ENCODE assay signal across 8 mouse cellular contexts in the genomic region with DNA sequence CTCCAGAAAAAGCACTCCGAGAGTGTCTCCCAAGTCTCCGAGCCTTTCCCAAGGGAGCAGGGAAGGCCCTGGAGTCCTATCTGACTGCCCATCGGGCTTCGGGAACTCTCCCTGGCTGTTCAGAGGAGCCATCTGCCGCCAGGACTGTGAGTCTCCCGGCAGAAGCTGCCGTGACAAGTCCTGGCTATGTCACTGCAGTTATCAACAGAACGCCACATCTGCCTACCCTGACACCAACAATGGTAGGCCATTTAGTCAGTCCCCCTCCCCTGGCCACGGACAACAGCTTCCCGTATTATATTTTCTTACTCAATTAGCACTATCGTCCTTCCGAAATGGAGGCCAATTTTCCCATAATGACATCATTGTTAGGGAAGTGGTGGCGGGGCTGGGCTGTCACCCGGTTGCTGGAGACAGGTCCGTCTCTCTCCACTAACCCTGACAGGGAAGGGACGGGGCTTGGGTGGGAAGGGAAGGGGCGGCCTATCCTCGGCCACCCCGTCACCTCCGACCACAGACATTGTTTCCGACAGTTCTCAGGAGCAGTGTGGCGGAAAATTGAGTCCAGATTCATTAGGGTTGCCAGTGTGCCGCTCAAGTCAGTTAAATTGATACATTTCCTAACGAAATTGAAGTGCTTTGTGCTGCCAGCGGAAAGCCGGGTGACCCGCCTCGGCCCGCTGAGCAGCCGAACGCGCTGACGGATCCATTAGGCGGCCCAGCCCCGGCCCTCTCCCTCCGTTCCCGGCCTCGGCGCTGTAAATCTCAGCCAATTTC. TPM values are rescaled to one million over a fixed set of nuclear protein-coding genes. Genes with fewer than 3 reads are reported as not detected.
DNase-seq lines count a peak whose midpoint lies in the region; ATAC-seq and TF ChIP-seq lines count a peak whose summit lies in the region.

No protein-coding gene starts in this region.

- peaks cover 7% of the 10 kb centered on the region for H3K9me3 ChIP-seq in E14TG2a.4 (ENCODE audit: low read length)
- H3K9me3 ChIP-seq in limb, embryonic 12.5 days, result peaks cover 11% of the 10 kb centered on the region; the same call in 1 of the 2 replicates

- H3K4me1 ChIP-seq in E14TG2a.4 (replicated peaks; ENCODE audit: low read depth, low read length), result peaks cover 27% of the 10 kb centered on the region
- H3K4me1 ChIP-seq in heart, adult 2 months (ENCODE audit: control insufficient read depth, insufficient read depth, low read length), result no peaks in the 10 kb centered on the region; the same call in 1 of the 2 replicates
- peaks cover 21% of the 10 kb centered on the region for H3K4me1 ChIP-seq in limb, embryonic 12.5 days (replicated peaks)

- H3K4me3 ChIP-seq in E14TG2a.4 (replicated peaks; ENCODE audit: low read length), result peak overlapping the region; percentile 39; the same call in 1 of the 2 replicates
- no peak overlapping the region for H3K4me3 ChIP-seq in heart, adult 2 months
- H3K4me3 ChIP-seq in limb, embryonic 12.5 days (replicated peaks), result peak overlapping the region; percentile 16

- no peak for TF ChIP-seq CTCF in E14TG2a.4 (conservative IDR thresholded peaks at IDR 0.05; ENCODE audit: low read length)
- no peak for TF ChIP-seq CTCF in heart, adult 2 months (IDR thresholded peaks at IDR 0.05)

- TF ChIP-seq EP300 in heart, adult 2 months (IDR thresholded peaks at IDR 0.05; ENCODE audit: insufficient read depth, low read depth, low read length), result no peak

- 4% methylated on average over 39 of the region's 39 CpGs for WGBS in heart, adult 2 months
- WGBS in limb, embryonic 12.5 days, result 2% methylated on average over 39 of the region's 39 CpGs

- no peak overlapping the region for H3K27ac ChIP-seq in heart, adult 2 months
- H3K27ac ChIP-seq in limb, embryonic 12.5 days, result no peak overlapping the region

- H3K4me2 ChIP-seq in limb, embryonic 12.5 days, result peak overlapping the region; percentile 33

- H3K36me3 ChIP-seq in E14TG2a.4 (ENCODE audit: insufficient read depth, low read length), result no peaks in the 10 kb centered on the region
- H3K36me3 ChIP-seq in heart, adult 2 months (ENCODE audit: control insufficient read depth, insufficient read depth, low read length), result no peaks in the 10 kb centered on the region
- H3K36me3 ChIP-seq in limb, embryonic 12.5 days, result no peaks in the 10 kb centered on the region

- TF ChIP-seq POLR2A in heart, adult 2 months (IDR thresholded peaks at IDR 0.05; ENCODE audit: insufficient read depth, low read depth, low read length), result no peak

- intact Hi-C loops in heart, adult 2 months (cut with DNase I), result no loop called here

- ATAC-seq in limb, embryonic 12.5 days (ENCODE audit: insufficient number of reproducible peaks, insufficient read depth, low FRiP score, low TSS enrichment, low read depth), result no peak

- peak; percentile 59 to 64 for DNase-seq in cerebellum, adult 18-20 months
- DNase-seq in heart, adult 2 months, result peak; percentile 13 to 30
- DNase-seq in adrenal gland, postnatal 14 days, result no peak
- no peak for DNase-seq in adrenal gland, adult (ENCODE audit: inconsistent age in 2 of 2, low spot score in 1 of 2)
- no peak for DNase-seq in ovary, postnatal 14 days (ENCODE audit: low spot score)
- no peak for DNase-seq in adrenal gland, postnatal 4 days (ENCODE audit: low spot score in 2 of 2)

- 0 out of 2 replicates have a peak overlapping the region, but pooled peaks have one; percentile 4 for H3K9ac ChIP-seq in heart, adult 2 months (ENCODE audit: low read depth, low read length)
- H3K9ac ChIP-seq in limb, embryonic 12.5 days (replicated peaks), result no peak overlapping the region

- peaks cover 76% of the 10 kb centered on the region for H3K27me3 ChIP-seq in E14TG2a.4 (ENCODE audit: insufficient read depth, low read length)
- H3K27me3 ChIP-seq in heart, adult 2 months (ENCODE audit: control insufficient read depth, insufficient read depth, low read length), result peaks cover 9% of the 10 kb centered on the region
- H3K27me3 ChIP-seq in limb, embryonic 12.5 days, result peaks cover 89% of the 10 kb centered on the region

- no peaks in the 10 kb centered on the region for H3K79me2 ChIP-seq in heart, adult 2 months (replicated peaks; ENCODE audit: control insufficient read depth, insufficient read depth, low read length)

RNA-seq across cellular contexts. Expression of a gene that starts 41.9 kb away (rescaled TPM):
- not detected for total RNA-seq in heart, adult 2 months (2021)
- polyA plus RNA-seq in heart, adult 2 months (2012; rRNA removed), result not detected in 2 replicates
- polyA plus RNA-seq in limb, embryonic 12.5 days (2016; fragmentation: Nextera tagmentation; extraction: Ambion mirVana), result 0.11 and 0.23 TPM in 2 replicates
- total RNA-seq in adrenal gland, postnatal 14 days (2021), result 0.15 TPM in 1 of 2 replicates, not detected in the other
- 1 to 10 TPM in 1 of 2 experiments, under 1 TPM in 1; 0.42 to 3.8 TPM for total RNA-seq in adrenal gland, postnatal 4 days (2021)

Comparison
In these comparisons a context has a peak if more than half of its experiments do, and no peak if none do; other contexts are left out.
1. DNase-seq: peak in cerebellum, adult 18-20 months (2 of 2) and heart, adult 2 months (2 of 2); none in adrenal gland, postnatal 14 days (single experiment), adrenal gland, adult (0 of 2), ovary, postnatal 14 days (single experiment) and adrenal gland, postnatal 4 days (0 of 2).